Mouse (Mus musculus) embryonic facial prominence, embryonic 10.5 days (tissue): ENCODE data around the gene Tsfm. TPM values are rescaled to one million over a fixed set of nuclear protein-coding genes. Genes with fewer than 3 reads are reported as not detected.

Experiments
- DNase-seq: peaks from one replicate; pipeline ENCODE4 v3.0.0-alpha.2; 2017; ENCODE audit warnings: low spot score
- H3K27ac ChIP-seq: fragments of 300-500 bp; sonication (generic); replicated peaks from 2 replicates; pipeline ENCODE4 v1.5.1; 2016; ENCODE audit warnings: mild to moderate bottlenecking
- H3K27me3 ChIP-seq: fragments of 300-500 bp; sonication (generic); replicated peaks from 2 replicates; pipeline ENCODE4 v1.6.1; 2016; ENCODE audit warnings: low read depth, mild to moderate bottlenecking; ENCODE audit not compliant: poor library complexity, severe bottlenecking
- H3K36me3 ChIP-seq: fragments of 300-500 bp; sonication (generic); replicated peaks from 2 replicates; pipeline ENCODE4 v1.6.1; 2016; ENCODE audit warnings: mild to moderate bottlenecking, moderate library complexity
- H3K4me1 ChIP-seq: fragments of 300-500 bp; sonication (generic); 2 replicates; pipeline ENCODE4 v1.6.1; 2016
- H3K4me3 ChIP-seq: fragments of 300-500 bp; sonication (generic); 2 replicates; pipeline ENCODE4 v1.5.1; 2016; ENCODE audit warnings: mild to moderate bottlenecking, moderate library complexity
- H3K9me3 ChIP-seq: fragments of 300-500 bp; sonication (generic); 2 replicates; pipeline ENCODE4 v1.6.1; 2016; ENCODE audit warnings: mild to moderate bottlenecking
- WGBS: fragments of 180-500 bp; shearing (Covaris S2); methylation state at CpG from one replicate; pipeline ENCODE4 v1.1.7; 2016; 5-methylcytosine and 5-hydroxymethylcytosine counted together
- polyA plus RNA-seq: library from polyadenylated mRNA; unstranded; fragments of >200 nt; fragmentation: Nextera tagmentation; extraction: Ambion mirVana; gene quantifications from 2 replicates; pipeline ENCODE4 v1.2.1, GENCODE M21; 2016

Gene Tsfm
- polyA plus RNA-seq, 1 experiment from 2014 or later, result 106 TPM

DNA sequence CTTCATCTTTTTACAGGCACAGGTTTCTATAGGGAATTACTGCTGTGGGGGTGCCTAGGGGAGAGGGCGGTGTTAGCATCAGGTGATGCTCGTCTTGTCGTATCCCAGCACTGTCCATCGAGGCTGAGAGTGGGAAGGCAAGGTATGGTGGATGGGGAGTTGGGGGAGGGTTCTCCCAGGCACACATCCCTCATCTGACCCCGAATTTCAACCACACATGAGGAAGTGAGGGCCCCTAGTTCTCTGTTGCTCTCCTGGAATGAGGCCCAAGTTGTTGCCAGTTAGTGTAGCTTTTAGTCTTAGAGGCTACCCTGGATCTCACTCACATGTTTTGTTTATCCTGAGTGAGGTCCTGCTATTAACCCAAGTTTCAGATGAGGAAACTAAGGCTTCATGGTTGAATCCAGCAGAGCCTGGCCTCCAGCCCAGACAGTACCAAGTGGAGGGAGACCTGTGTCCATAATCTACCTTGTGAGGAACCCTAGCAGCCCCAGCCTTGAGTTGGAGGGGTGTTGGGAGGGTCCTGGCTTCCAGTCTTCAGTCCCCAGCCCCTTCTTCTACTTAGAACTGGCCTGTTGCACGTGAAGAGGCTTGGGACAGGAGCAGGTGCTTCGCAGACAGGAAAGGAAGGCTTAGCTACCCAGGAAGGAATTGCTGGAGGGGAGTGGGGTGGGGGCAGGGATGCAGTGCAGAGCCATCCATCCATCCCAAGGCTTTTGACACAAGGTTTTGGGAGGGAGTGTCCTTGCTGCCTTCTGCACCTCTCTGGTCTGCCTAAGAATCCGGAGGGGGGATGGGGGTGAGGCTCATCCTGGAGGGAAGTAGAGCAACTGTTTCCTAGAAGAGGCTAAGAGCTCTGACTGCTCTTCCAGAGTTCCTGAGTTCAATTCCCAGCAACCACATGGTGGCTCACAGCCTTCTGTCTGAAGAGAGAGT lies 43.2 kb downstream of the Tsfm start:
- peaks cover 70% of the 10 kb centered on the region for H3K4me1 ChIP-seq
- DNase-seq, result no peak
- no peaks in the 10 kb centered on the region for H3K27me3 ChIP-seq
- H3K9me3 ChIP-seq, result no peaks in the 10 kb centered on the region
- WGBS, result 62% methylated on average over 8 of the region's 8 CpGs
- peaks cover 65% of the 10 kb centered on the region for H3K36me3 ChIP-seq
- peak overlapping the region; percentile 35; the same call in 1 of the 2 replicates for H3K27ac ChIP-seq
- peak overlapping the region; percentile 5; the same call in 1 of the 2 replicates for H3K4me3 ChIP-seq

DNA sequence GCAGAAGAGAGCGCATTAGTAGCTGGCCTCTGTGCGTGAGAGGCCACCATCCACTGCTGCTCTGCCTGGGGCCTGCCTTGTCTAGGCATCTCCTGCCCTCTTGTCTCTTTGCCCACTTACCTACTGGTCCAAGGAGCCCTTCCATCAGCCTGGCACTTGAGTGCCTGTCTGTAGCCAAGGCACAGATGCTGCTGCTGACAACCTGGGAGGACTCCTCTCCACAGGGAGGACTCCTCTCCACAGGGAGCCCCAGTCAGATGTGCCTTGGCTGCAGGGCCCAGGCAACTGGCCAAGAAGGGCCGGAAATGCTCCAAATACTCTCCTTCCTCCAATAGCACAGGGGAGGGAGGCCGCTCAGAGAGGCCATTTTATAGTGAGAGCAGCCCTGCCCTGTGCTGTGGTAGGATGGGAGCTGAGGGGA lies 44.1 kb downstream of the Tsfm start:
- no peaks in the 10 kb centered on the region for H3K9me3 ChIP-seq
- H3K4me3 ChIP-seq, result peak overlapping the region; percentile 25
- H3K36me3 ChIP-seq, result peaks cover 56% of the 10 kb centered on the region
- H3K27ac ChIP-seq, result peak overlapping the region; percentile 31
- no peaks in the 10 kb centered on the region for H3K27me3 ChIP-seq
- WGBS, result 61% methylated on average over 4 of the region's 4 CpGs
- peaks cover 79% of the 10 kb centered on the region for H3K4me1 ChIP-seq
- peak; percentile 40 for DNase-seq

DNA sequence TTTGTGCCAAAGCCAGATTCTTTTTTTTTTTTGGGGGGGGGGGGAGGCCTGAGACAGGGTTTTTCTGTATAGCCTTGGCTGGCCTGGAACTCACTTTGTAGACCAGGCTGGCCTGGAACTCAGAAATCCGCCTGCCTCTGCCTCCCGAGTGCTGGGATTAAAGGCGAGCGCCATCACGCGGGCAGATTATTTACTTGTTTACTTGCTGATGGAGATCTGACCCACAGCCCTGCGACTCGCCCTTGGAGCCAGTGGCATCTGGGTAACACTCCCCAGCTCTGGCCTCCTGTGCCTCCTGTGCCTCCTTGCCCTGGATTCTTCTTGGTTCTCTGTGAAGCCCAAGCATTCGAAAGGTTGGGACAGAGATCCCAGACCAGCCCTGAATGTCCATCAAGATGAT lies 45.1 kb downstream of the Tsfm start:
- no peak overlapping the region; the same call in 1 of the 2 replicates for H3K4me3 ChIP-seq
- peaks cover 48% of the 10 kb centered on the region for H3K36me3 ChIP-seq
- peaks cover 88% of the 10 kb centered on the region for H3K4me1 ChIP-seq
- no peak for DNase-seq
- no peaks in the 10 kb centered on the region for H3K27me3 ChIP-seq
- 95% methylated on average over 9 of the region's 9 CpGs for WGBS
- no peaks in the 10 kb centered on the region for H3K9me3 ChIP-seq
- H3K27ac ChIP-seq, result no peak overlapping the region

DNA sequence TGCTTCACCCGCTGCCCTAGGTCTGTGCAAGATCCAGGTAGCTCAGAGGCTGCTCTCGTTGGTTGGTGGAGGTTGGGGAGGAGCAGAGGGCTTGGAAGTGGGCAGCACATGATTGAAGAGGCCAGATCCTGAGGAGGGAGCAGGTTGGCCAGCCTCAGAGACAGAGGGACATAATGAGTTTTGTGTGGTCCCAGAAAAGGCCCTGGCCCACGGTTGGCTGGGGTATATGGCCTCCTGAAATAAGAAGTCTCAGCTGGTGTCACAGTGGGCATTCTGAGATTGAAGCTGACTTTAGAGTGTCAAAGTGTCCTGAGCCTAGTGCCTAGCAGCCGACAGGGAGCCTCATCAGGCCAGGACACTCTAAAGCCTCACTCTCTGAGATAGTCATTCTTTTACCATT lies 45.5 kb downstream of the Tsfm start:
- no peaks in the 10 kb centered on the region for H3K9me3 ChIP-seq
- WGBS, result 87% methylated on average over 4 of the region's 4 CpGs
- no peak overlapping the region for H3K4me3 ChIP-seq
- H3K27ac ChIP-seq, result 0 out of 2 replicates have a peak overlapping the region, but pooled peaks have one; percentile 32
- H3K27me3 ChIP-seq, result no peaks in the 10 kb centered on the region
- peaks cover 88% of the 10 kb centered on the region for H3K4me1 ChIP-seq
- no peak for DNase-seq
- peaks cover 48% of the 10 kb centered on the region for H3K36me3 ChIP-seq

DNA sequence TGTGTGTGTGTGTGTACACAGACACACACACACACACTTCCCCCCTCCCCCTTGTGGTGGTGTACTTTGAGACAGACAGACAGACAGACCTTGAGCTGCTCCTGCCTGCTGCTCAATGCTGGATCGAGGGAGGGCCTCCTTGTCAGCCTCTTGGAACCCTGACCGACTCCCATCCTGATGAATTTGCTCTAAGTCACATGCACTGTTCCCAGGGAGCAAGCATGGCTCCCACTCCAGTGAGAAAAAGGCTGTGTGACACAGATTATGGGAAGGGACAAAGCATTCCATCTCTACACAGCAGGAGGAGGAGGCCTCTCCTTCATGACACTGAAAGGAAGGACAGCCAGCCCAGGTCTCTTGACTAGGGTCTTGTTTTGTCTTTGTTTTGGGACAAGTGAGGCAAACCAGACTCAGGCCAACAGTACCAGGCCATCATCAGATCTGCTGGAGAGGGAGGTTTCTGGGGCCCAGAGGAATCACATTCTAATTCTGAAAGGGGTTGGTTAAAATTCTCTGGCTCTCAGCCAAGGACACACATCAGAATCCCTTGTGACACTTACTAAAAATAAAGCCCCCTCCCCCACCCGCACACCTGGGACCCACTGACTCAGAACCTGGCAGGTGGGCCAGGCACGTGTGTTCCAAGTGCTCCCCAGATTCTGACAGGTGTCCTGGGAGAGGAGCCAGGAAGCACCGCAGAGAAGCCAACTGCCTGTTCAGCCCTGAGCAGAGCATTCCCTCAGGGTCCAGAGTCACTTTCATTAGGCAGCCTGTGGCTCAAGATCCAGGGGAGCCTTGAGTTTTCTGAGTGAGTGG lies 46.2 kb downstream of the Tsfm start:
- no peak for DNase-seq
- Histone ChIP-seq H3K4me3 (0 out of 2 replicates have a peak overlapping the region, but pooled peaks have one; percentile 5), H3K27me3 (no peaks in the 10 kb centered on the region), H3K4me1 (peaks cover 89% of the 10 kb centered on the region), H3K36me3 (peaks cover 48% of the 10 kb centered on the region), H3K9me3 (no peaks in the 10 kb centered on the region), H3K27ac (peak overlapping the region; percentile 63)
- 62% methylated on average over 5 of the region's 5 CpGs for WGBS

DNA sequence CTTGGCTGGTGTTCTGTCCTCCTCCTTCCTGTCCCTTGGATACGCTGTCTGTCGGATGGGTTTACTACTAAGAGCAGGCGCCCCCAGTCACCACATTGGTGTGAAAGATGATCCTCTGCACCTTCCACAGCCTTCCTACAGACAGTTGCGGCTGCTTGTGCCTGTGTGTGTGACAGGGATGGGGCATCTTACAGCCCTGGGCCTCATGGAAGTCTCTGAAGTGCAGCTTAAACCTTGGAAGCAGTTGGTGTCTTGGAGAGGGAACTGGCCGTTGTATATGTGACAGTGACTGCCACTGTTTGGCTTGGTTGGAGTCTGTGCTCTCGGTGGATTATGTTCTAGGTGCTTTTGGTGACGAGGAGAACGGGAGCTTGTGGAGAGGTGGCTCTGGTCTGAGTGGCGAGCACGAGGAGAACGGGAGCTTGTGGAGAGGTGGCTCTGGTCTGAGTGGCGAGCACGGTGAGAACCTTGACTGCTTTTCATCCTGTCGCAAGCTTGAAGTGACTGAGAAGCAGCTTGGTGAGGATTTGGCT lies 47.4 kb downstream of the Tsfm start:
- Histone ChIP-seq H3K4me1 (peaks cover 81% of the 10 kb centered on the region), H3K27me3 (no peaks in the 10 kb centered on the region), H3K4me3 (peak overlapping the region; percentile 100; the same call in 1 of the 2 replicates), H3K27ac (no peak overlapping the region), H3K36me3 (peaks cover 41% of the 10 kb centered on the region), H3K9me3 (no peaks in the 10 kb centered on the region)
- 65% methylated on average over 14 of the region's 14 CpGs for WGBS
- DNase-seq, result no peak

DNA sequence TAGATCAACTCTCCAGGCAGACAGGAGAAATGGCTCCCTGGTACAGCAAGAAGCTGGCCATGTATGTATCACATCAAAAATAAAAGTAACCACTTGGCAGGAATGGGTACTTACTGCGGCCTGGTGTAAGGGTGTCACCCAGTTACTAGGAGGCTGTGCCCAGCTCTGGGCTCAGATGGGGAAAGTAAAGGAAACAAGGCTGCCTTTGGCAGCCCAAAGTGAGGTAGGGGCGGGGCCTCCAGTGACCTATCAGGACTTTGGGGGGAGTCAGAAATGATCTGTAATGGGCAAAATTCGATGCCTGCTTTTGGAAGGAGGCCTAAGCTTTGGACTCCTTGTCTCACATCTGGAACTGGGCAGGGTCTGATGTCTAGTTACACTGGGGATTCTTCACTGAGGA lies 48.9 kb downstream of the Tsfm start:
- DNase-seq, result no peak
- no peak overlapping the region for H3K27ac ChIP-seq
- peaks cover 33% of the 10 kb centered on the region for H3K36me3 ChIP-seq
- 52% methylated on average over 3 of the region's 3 CpGs for WGBS
- peak overlapping the region; percentile 100; the same call in 1 of the 2 replicates for H3K4me3 ChIP-seq
- peaks cover 77% of the 10 kb centered on the region for H3K4me1 ChIP-seq
- no peaks in the 10 kb centered on the region for H3K27me3 ChIP-seq
- no peaks in the 10 kb centered on the region for H3K9me3 ChIP-seq

DNA sequence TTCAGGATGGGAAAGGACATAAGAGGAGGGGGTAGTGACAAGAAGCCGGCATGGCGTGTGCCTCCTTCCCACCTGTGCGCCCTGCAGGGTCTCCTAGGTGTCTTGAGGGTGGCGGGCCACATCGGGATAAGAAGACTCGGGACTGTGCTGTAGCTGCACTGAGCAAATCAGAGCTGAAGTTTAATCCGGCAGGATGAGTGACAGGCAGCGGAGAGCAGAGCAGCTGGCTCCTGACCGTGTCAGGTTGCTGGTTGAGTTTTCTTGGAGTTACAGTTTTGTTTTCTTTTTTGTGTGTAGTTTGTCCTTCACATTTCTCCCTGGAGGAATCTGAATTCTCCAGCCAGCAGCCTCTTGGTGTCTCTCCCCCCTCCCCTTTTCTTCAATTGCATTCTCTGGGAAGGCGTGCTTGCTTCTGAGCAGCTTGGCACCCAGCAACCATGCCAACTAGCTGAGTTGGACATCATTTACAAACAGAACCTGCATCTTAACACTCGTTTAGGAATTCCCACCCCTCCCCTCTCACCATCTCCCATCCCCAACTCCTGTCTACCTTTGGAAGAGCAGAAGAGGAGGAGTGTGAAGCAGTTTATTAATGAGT lies 49.6 kb downstream of the Tsfm start:
- H3K27me3 ChIP-seq, result 0 out of 2 replicates have a peak, but pooled peaks cover 1% of the 10 kb centered on the region
- H3K4me1 ChIP-seq, result peaks cover 72% of the 10 kb centered on the region

DNA sequence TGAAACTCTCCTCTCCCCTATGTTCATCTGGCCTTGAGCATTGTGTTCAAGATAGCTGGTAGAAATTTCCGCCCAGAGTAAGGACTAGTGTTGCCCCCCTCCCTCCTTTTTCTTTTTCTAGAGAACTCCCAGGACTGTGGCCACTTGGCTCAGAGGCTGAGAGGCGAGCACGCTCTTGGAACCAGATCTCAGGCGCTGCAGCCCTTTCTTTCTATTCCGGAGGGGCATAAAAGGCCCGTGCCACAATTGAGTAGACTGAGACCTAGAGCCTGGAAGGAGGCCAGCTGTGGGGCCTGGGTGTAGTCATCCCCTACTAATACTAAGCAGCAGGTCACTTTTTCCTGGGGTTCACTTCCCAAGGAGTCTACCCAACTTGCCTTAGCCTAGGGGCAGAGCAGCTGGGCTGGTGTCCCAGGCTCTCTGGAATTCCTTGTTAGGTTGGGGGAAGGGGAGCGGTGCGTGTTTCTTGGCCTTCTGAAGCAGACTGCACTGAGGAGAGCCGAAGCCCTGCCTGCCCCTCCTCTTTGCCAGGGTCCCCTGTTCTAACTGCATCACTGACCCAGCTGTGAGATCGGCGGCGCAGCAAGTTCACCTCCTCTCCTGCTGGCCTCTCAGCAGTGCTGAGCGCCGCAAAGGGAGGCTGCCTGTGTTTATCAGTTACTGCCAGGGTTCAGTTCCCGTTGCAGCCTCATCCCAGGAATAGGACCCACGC lies 50.3 kb downstream of the Tsfm start:
- peaks cover 70% of the 10 kb centered on the region for H3K4me1 ChIP-seq
- 2% methylated on average over 16 of the region's 16 CpGs for WGBS

More for the DNA sequence above, 49.6 kb downstream of the Tsfm start:
- peak; percentile 57 for DNase-seq
- no peaks in the 10 kb centered on the region for H3K9me3 ChIP-seq
- peak overlapping the region; percentile 98 for H3K27ac ChIP-seq
- 7% methylated on average over 11 of the region's 11 CpGs for WGBS
- peak overlapping the region; percentile 100 for H3K4me3 ChIP-seq
- peaks cover 26% of the 10 kb centered on the region for H3K36me3 ChIP-seq

DNA sequence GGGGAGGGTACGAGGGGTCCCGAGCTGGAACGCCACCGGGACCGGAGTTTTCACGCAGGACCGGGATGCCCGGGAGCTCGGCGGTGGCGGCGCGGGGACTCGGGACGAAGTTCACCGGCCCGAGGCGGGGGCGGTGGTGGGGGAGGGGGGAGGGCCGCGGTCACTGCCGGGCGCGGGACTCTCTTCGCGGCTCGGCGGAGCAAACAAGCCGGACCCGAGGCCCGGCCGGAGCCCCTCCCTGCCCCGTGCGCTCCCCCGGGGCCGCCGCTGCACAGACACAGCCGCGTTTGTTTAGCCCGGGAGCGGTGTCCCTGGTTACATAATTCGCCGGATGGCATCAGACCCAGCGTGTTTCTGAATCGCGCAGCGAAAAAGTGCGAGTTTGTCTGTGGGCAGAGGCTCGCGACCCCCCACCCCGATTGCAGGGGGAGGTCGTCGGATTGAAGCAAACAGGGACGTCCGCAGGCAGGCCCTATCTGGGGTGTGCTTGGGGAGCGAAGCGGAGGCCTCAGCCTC lies 50.9 kb downstream of the Tsfm start:
- H3K9me3 ChIP-seq, result no peaks in the 10 kb centered on the region
- peak overlapping the region; percentile 98 for H3K27ac ChIP-seq
- H3K36me3 ChIP-seq, result peaks cover 17% of the 10 kb centered on the region
- H3K4me1 ChIP-seq, result peaks cover 66% of the 10 kb centered on the region
- WGBS, result under 1% methylated on average over 57 of the region's 57 CpGs
- peak; percentile 72 for DNase-seq
- peak overlapping the region; percentile 100 for H3K4me3 ChIP-seq
- 0 out of 2 replicates have a peak, but pooled peaks cover 8% of the 10 kb centered on the region for H3K27me3 ChIP-seq

More for the DNA sequence above, 50.3 kb downstream of the Tsfm start:
- Histone ChIP-seq H3K36me3 (peaks cover 22% of the 10 kb centered on the region), H3K27ac (peak overlapping the region; percentile 98), H3K27me3 (0 out of 2 replicates have a peak, but pooled peaks cover 6% of the 10 kb centered on the region), H3K9me3 (no peaks in the 10 kb centered on the region), H3K4me3 (peak overlapping the region; percentile 100)
- DNase-seq, result peak; percentile 71

DNA sequence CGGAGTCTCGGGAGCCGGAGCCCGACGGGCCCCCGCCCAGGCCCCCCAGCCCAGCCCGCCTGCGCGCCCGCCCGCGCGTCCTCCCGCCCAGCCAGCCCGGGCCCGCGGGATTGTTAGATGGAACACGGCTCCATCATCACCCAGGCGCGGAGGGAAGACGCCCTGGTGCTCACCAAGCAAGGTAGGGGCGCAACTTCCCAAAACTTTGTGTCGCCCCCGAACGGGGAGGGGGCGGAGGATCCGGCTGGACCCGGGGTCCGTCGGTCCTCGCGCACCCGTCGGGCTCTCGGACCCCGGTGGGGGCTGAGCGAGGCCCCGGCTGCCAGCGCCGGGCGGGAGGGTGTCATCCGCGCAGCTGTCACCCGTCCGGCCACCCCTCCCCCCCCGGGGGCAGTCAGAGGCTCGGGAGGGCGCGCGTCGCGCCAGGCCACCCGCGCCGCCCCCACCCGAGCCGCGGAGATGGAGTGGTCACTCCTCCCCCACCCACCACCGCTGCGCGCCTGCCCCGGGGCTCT lies 51.5 kb downstream of the Tsfm start:
- peak; percentile 70 for DNase-seq
- peak overlapping the region; percentile 98 for H3K27ac ChIP-seq
- H3K27me3 ChIP-seq, result 0 out of 2 replicates have a peak, but pooled peaks cover 8% of the 10 kb centered on the region
- under 1% methylated on average over 59 of the region's 62 CpGs for WGBS
- no peaks in the 10 kb centered on the region for H3K9me3 ChIP-seq
- peak overlapping the region; percentile 100 for H3K4me3 ChIP-seq
- H3K36me3 ChIP-seq, result peaks cover 12% of the 10 kb centered on the region
- peaks cover 61% of the 10 kb centered on the region for H3K4me1 ChIP-seq
